Mouse (Mus musculus) olfactory bulb, adult 2 months (tissue): Measurements from ENCODE around the gene Rrp8.

Experiments
- CTCF ChIP-seq: fragments of 200-500 bp; IDR thresholded peaks from 2 replicates; pipeline ENCODE4 v1.5.1; 2012; ENCODE audit warnings: low read depth, mild to moderate bottlenecking, low read length, moderate library complexity; ENCODE audit not compliant: insufficient read depth
- POLR2A ChIP-seq: fragments of 200-500 bp; IDR thresholded peaks from 2 replicates; pipeline ENCODE4 v1.6.1; 2012; ENCODE audit warnings: mild to moderate bottlenecking, low read depth, low read length, moderate library complexity; ENCODE audit not compliant: insufficient read depth

DNA sequence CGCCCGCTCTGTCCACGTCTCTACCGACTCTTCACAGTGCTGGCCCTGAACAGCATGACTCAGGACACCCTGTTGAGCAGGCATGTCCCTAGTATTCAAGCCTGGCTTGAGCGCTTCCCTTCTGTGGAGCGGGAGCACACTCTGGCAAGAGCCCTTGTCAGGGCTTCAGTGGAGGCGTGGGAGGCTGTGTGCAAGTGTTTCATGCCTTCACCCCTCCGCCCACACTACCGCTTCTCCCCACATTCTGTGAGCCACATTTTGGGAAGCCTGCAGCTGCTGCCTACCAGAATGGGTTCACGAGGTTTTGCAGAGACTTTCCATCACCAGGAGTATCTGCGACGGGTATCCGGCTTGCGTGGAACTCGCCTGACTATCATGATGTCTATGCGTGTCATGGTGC, 34.0 kb downstream of the Rrp8 start:
- TF ChIP-seq CTCF, result no peak
- no peak for TF ChIP-seq POLR2A
